Mouse (Mus musculus): Measurements from ENCODE around the gene Nudcd3. TPM values are rescaled to one million over a fixed set of nuclear protein-coding genes. Genes with fewer than 3 reads are reported as not detected.

The Nudcd3 gene
- total and polyA plus RNA-seq, 3 experiments, result 30.7 to 82.2 (median 35.6) TPM

DNA sequence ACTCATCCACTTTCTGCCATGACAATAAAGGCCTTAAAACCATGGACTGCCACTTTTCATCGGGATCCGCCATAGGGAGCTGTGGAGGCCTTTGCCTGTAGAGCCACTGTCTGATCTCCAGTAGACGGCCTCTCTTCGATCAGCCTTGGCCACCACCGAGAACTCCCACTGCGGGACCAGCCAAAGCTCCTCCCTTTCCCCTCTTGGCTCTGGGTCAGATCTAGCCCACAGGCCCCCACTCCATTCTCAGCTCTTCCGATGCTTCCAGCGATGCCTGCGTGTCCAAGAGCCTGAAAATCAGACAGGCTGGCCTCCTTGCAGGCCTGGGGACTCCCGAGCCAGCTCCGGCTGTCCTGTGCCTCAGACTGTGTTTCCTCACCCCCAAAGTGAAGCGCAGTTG is 33.9 kb downstream of the Nudcd3 start:
- Histone ChIP-seq H3K36me3 (replicated peaks in 1 of 2; ENCODE audit: control insufficient read depth in 1 of 2, insufficient read depth in 1 of 2, low read length in 1 of 2) (peaks cover 0 to 65% of the 10 kb centered on the region in 2 experiments), H3K9ac (ENCODE audit: insufficient read depth, low read depth) (no peak overlapping the region), H3K27me3 (replicated peaks) (no peaks in the 10 kb centered on the region), H3K4me2 (ENCODE audit: insufficient read depth, low read depth, poor library complexity, severe bottlenecking) (no peak overlapping the region), H3K4me3 (replicated peaks in 1 of 3; ENCODE audit: low read depth in 2 of 3, low read length in 2 of 3, poor library complexity in 1 of 3) (no peak overlapping the region), H3K4me1 (ENCODE audit: control insufficient read depth in 1 of 2, insufficient read depth in 2 of 2) (peaks cover 0 to 26% of the 10 kb centered on the region in 2 experiments; a peak in 2 of 4 replicates), H3K79me2 (replicated peaks; ENCODE audit: control insufficient read depth, extremely low read depth, insufficient read depth, poor library complexity, severe bottlenecking) (peaks cover 8% of the 10 kb centered on the region; the same call in 1 of the 2 replicates), H3K9me3 (replicated peaks; ENCODE audit: low read length) (peaks cover 23% of the 10 kb centered on the region), H3K27ac (ENCODE audit: insufficient read depth, low read depth) (no peak overlapping the region)
- in situ Hi-C loops (cut with MboI; ENCODE audit: low pct_ligation_motif_present, low pct_unique_long_range_greater_than_20kb, low sequenced_read_pairs) (loop anchor here (5.0 kb wide), 2 partner anchors 34 to 1694 kb away; no protein-coding TSS in a partner anchor), dilution Hi-C loops (cut with MboI; ENCODE audit: extremely low pct_ligation_motif_present, extremely low pct_unique_long_range_greater_than_20kb, low sequenced_read_pairs) (no loop called here)
- TF ChIP-seq MAFK (IDR thresholded peaks at IDR 0.05; ENCODE audit: insufficient replicate concordance, low read length), result no peak
- no peak for TF ChIP-seq CTCF (conservative IDR thresholded peaks at IDR 0.05 in 1 of 2, IDR thresholded peaks at IDR 0.05 in 1 of 2; ENCODE audit: low read depth in 2 of 2, low read length in 2 of 2)
- TF ChIP-seq EP300 (IDR thresholded peaks at IDR 0.05; ENCODE audit: low read length), result no peak
- TF ChIP-seq USF2 (conservative IDR thresholded peaks at IDR 0.05; ENCODE audit: low read depth, low read length), result no peak
- no peak for TF ChIP-seq TBP (conservative IDR thresholded peaks at IDR 0.05; ENCODE audit: low read depth, low read length)
- TF ChIP-seq TCF12 (IDR thresholded peaks at IDR 0.05; ENCODE audit: low read depth, low read length), result no peak
- no peak for TF ChIP-seq CHD2 (IDR thresholded peaks at IDR 0.05; ENCODE audit: low read length)
- TF ChIP-seq POLR2A (IDR thresholded peaks at IDR 0.05; ENCODE audit: low read depth, low read length), result no peak
- TF ChIP-seq NRF1 (IDR thresholded peaks at IDR 0.05; ENCODE audit: low read depth, low read length), result no peak
- no peak for TF ChIP-seq SMC3 (IDR thresholded peaks at IDR 0.05; ENCODE audit: low read depth, low read length)
- TF ChIP-seq IRF4 (IDR thresholded peaks at IDR 0.05; ENCODE audit: low read depth, low read length), result no peak
- TF ChIP-seq ELF1 (IDR thresholded peaks at IDR 0.05; ENCODE audit: low read depth, low read length), result no peak
- no peak for TF ChIP-seq MXI1 (IDR thresholded peaks at IDR 0.05; ENCODE audit: low read depth, low read length)
- no peak for TF ChIP-seq UBTF (IDR thresholded peaks at IDR 0.05; ENCODE audit: low read depth, low read length)
- no peak for TF ChIP-seq SIN3A (IDR thresholded peaks at IDR 0.05; ENCODE audit: low read length)
- no peak for DNase-seq (ENCODE audit: extremely low read depth)

DNA sequence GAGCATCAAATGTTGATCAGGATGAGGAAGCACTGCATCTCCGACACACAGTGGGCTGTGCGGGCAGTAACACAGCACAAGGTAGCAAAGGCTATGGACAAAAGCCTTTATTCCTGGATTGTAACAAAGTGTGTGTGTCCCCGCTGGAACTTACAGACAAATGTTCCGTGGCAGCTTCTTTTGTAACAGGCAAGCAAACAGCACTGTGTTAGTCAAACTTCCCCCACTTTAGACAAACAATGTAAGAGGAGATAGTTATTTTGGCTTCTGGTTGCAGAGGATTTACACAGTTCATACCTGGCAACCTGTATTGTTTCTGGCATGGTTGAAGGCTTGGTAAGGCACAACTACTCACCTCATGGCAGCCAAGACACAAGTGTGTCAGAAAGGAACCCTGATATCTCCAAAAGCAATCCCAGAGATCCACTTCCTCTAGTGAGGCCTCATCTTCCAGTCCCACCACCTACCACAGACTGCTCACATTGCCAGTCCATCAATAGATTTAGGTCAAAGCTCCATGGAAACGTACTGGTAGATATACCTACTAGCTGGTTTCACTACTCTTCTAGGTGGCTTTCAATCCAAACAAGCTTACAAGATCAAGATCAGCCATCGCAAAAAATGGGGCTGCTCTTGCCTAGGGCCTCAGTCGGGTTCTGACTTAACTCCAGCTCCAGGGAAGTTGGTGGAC is 34.7 kb downstream of the Nudcd3 start:
- TF ChIP-seq SMC3 (IDR thresholded peaks at IDR 0.05; ENCODE audit: low read depth, low read length) (no peak), POLR2A (IDR thresholded peaks at IDR 0.05; ENCODE audit: low read depth, low read length) (no peak), CHD1 (IDR thresholded peaks at IDR 0.05; ENCODE audit: low read depth, low read length) (no peak), USF2 (conservative IDR thresholded peaks at IDR 0.05; ENCODE audit: low read depth, low read length) (no peak), UBTF (IDR thresholded peaks at IDR 0.05; ENCODE audit: low read depth, low read length) (no peak), SIN3A (IDR thresholded peaks at IDR 0.05; ENCODE audit: low read length) (no peak), ZMIZ1 (IDR thresholded peaks at IDR 0.05; ENCODE audit: low read depth, low read length) (no peak), USF1 (IDR thresholded peaks at IDR 0.05; ENCODE audit: low read depth, low read length) (no peak), TBP (conservative IDR thresholded peaks at IDR 0.05; ENCODE audit: low read depth, low read length) (no peak), MEF2A (IDR thresholded peaks at IDR 0.05; ENCODE audit: borderline replicate concordance, low read depth, low read length) (no peak), EP300 (IDR thresholded peaks at IDR 0.05; ENCODE audit: low read length) (no peak), RCOR1 (conservative IDR thresholded peaks at IDR 0.05; ENCODE audit: low read depth, low read length) (no peak)
- Histone ChIP-seq H3K36me3 (replicated peaks in 1 of 2; ENCODE audit: control insufficient read depth in 1 of 2, insufficient read depth in 1 of 2, low read length in 1 of 2) (peaks cover 0 to 63% of the 10 kb centered on the region in 2 experiments), H3K9ac (ENCODE audit: insufficient read depth, low read depth) (no peak overlapping the region), H3K79me2 (replicated peaks; ENCODE audit: control insufficient read depth, extremely low read depth, insufficient read depth, poor library complexity, severe bottlenecking) (peaks cover 8% of the 10 kb centered on the region; the same call in 1 of the 2 replicates), H3K4me1 (ENCODE audit: control insufficient read depth in 1 of 2, insufficient read depth in 2 of 2) (peaks cover 0 to 35% of the 10 kb centered on the region in 2 experiments; a peak in 3 of 4 replicates), H3K4me2 (ENCODE audit: insufficient read depth, low read depth, poor library complexity, severe bottlenecking) (no peak overlapping the region), H3K27ac (ENCODE audit: insufficient read depth, low read depth) (no peak overlapping the region), H3K4me3 (replicated peaks in 1 of 3; ENCODE audit: low read depth in 2 of 3, low read length in 2 of 3, poor library complexity in 1 of 3) (no peak overlapping the region), H3K27me3 (replicated peaks) (no peaks in the 10 kb centered on the region), H3K9me3 (replicated peaks; ENCODE audit: low read length) (peaks cover 21% of the 10 kb centered on the region)
- dilution Hi-C loops (cut with MboI; ENCODE audit: extremely low pct_ligation_motif_present, extremely low pct_unique_long_range_greater_than_20kb, low sequenced_read_pairs) (no loop called here), in situ Hi-C loops (cut with MboI; ENCODE audit: low pct_ligation_motif_present, low pct_unique_long_range_greater_than_20kb, low sequenced_read_pairs) (loop anchor here (5.0 kb wide), 2 partner anchors 33 to 1693 kb away; no protein-coding TSS in a partner anchor)
- DNase-seq (ENCODE audit: extremely low read depth), result no peak
